Mouse (Mus musculus) intestine, embryonic 16.5 days (tissue): ENCODE results near the gene 6430628N08Rik. TPM values are rescaled to one million over a fixed set of nuclear protein-coding genes. Genes with fewer than 3 reads are reported as not detected.

Source experiments
- ATAC-seq: fragments of 200-750 bp; cut with Nextera tagmentation; 2 replicates; pipeline ENCODE4 v1.8.0; 2017; ENCODE audit warnings: moderate TSS enrichment, moderate library complexity
- H3K27ac ChIP-seq: fragments of 300-500 bp; sonication (generic); 2 replicates; pipeline ENCODE4 v1.5.1; 2014; ENCODE audit warnings: mild to moderate bottlenecking, low read length
- H3K27me3 ChIP-seq: fragments of 300-500 bp; sonication (generic); replicated peaks from 2 replicates; pipeline ENCODE4 v1.6.1; 2014; ENCODE audit warnings: low read length, control low read depth, mixed read lengths; ENCODE audit not compliant: control insufficient read depth, insufficient read depth
- H3K36me3 ChIP-seq: fragments of 300-500 bp; sonication (generic); 2 replicates; pipeline ENCODE4 v1.6.1; 2014; ENCODE audit warnings: low read length, control low read depth; ENCODE audit not compliant: control insufficient read depth, insufficient read depth
- H3K4me1 ChIP-seq: fragments of 300-500 bp; sonication (generic); 2 replicates; pipeline ENCODE4 v1.6.1; 2014; ENCODE audit warnings: low read length, control low read depth, mixed read lengths; ENCODE audit not compliant: control insufficient read depth, insufficient read depth
- H3K4me2 ChIP-seq: fragments of 300-500 bp; sonication (generic); 2 replicates; pipeline ENCODE4 v1.6.1; 2014; ENCODE audit warnings: low read depth, low read length, control low read depth
- H3K4me3 ChIP-seq: fragments of 300-500 bp; sonication (generic); 2 replicates; pipeline ENCODE4 v1.5.1; 2014; ENCODE audit warnings: mild to moderate bottlenecking, low read length
- H3K9ac ChIP-seq: fragments of 300-500 bp; sonication (generic); 2 replicates; pipeline ENCODE4 v1.6.1; 2014; ENCODE audit warnings: low read depth, low read length
- H3K9me3 ChIP-seq: fragments of 300-500 bp; sonication (generic); 2 replicates; pipeline ENCODE4 v1.6.1; 2016; ENCODE audit warnings: low read length, control low read depth; ENCODE audit not compliant: control insufficient read depth
- WGBS: fragments of 180-500 bp; shearing (Covaris S2); extraction: QIAGEN DNeasy Blood & Tissue Kit; methylation state at CpG from one replicate; pipeline ENCODE4 v1.1.7; 2014; 5-methylcytosine and 5-hydroxymethylcytosine counted together
- polyA plus RNA-seq: library from polyadenylated mRNA; unstranded; fragments of >200 nt; fragmentation: Nextera tagmentation; extraction: Ambion mirVana; gene quantifications from 2 replicates; pipeline ENCODE4 v1.2.1, GENCODE M21; 2015

6430628N08Rik gene
- polyA plus RNA-seq, 1 experiment from 2014 or later, result not detected

- H3K9me3 ChIP-seq, result no peaks in the 10 kb centered on the region
- no peak for ATAC-seq
- H3K4me2 ChIP-seq, result no peak overlapping the region
- no peak overlapping the region for H3K4me3 ChIP-seq
- no peak overlapping the region for H3K9ac ChIP-seq
- H3K4me1 ChIP-seq, result no peaks in the 10 kb centered on the region
- H3K36me3 ChIP-seq, result peaks cover 7% of the 10 kb centered on the region; the same call in 1 of the 2 replicates
- WGBS, result 49% methylated on average over 9 of the region's 9 CpGs
- H3K27ac ChIP-seq, result no peak overlapping the region
- H3K27me3 ChIP-seq, result no peaks in the 10 kb centered on the region
Observed at GRCm38 (mm10) chr4:115878828-115879227, 11.6 kb upstream of the 6430628N08Rik start.

DNA sequence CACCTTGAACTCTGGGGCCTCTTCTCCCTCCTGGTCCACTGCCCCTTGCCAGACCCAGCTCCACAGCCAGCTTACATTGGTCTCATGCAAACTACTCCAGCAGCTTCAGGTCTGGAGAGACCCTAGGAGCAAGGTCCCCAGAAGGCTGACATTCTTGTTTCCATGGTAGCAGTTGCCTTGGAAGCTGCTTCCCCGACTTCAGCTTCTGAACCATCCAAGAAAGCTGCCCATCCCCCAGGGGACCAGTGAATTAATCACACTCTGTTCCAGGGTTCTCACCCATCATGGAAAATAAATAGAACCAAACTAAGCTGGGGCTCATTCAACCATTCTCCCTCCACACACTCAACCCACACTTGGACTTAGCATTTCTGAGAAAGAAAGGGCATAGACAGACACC is 9.3 kb upstream of the 6430628N08Rik start:
- Histone ChIP-seq H3K4me3 (no peak overlapping the region), H3K36me3 (no peaks in the 10 kb centered on the region), H3K27me3 (no peaks in the 10 kb centered on the region), H3K27ac (no peak overlapping the region), H3K9ac (no peak overlapping the region), H3K4me1 (no peaks in the 10 kb centered on the region), H3K4me2 (no peak overlapping the region), H3K9me3 (no peaks in the 10 kb centered on the region)
- ATAC-seq, result no peak
- WGBS, result 16% methylated on average over 1 of the region's 1 CpGs

GRCm38 (mm10) chr4:115882195-115882594 is 8.3 kb upstream of the 6430628N08Rik start:
- ATAC-seq, result no peak
- Histone ChIP-seq H3K27ac (no peak overlapping the region), H3K27me3 (no peaks in the 10 kb centered on the region), H3K4me3 (no peak overlapping the region), H3K36me3 (no peaks in the 10 kb centered on the region), H3K9me3 (no peaks in the 10 kb centered on the region), H3K4me2 (no peak overlapping the region), H3K4me1 (no peaks in the 10 kb centered on the region), H3K9ac (no peak overlapping the region)
- 53% methylated on average over 4 of the region's 4 CpGs for WGBS

GRCm38 (mm10) chr4:115884022-115884421 is 6.4 kb upstream of the 6430628N08Rik start, which contains the start of gene Kncn:
Gene Kncn (plus strand): TSS chr4:115884400.
- H3K4me2 ChIP-seq, result no peak within 1 kb of the TSS
- no peaks in the 10 kb centered on the region for H3K36me3 ChIP-seq
- no peaks in the 10 kb centered on the region for H3K9me3 ChIP-seq
- H3K4me1 ChIP-seq, result no peaks in the 10 kb centered on the region
- H3K27ac ChIP-seq, result no peak within 1 kb of the TSS
- 63% methylated on average over 6 of the region's 6 CpGs for WGBS
- H3K27me3 ChIP-seq, result no peaks in the 10 kb centered on the region
- H3K9ac ChIP-seq, result no peak within 1 kb of the TSS
- ATAC-seq, result no peak
- no peak within 1 kb of the TSS for H3K4me3 ChIP-seq

GRCm38 (mm10) chr4:115885846-115886245 is 4.6 kb upstream of the 6430628N08Rik start:
- Histone ChIP-seq H3K27ac (no peak overlapping the region), H3K4me1 (peaks cover 6% of the 10 kb centered on the region; the same call in 1 of the 2 replicates), H3K4me3 (no peak overlapping the region), H3K4me2 (no peak overlapping the region), H3K9ac (no peak overlapping the region), H3K9me3 (no peaks in the 10 kb centered on the region), H3K36me3 (no peaks in the 10 kb centered on the region), H3K27me3 (peaks cover 11% of the 10 kb centered on the region; the same call in 1 of the 2 replicates)
- no peak for ATAC-seq
- 66% methylated on average over 3 of the region's 3 CpGs for WGBS

GRCm38 (mm10) chr4:115886875-115887274 is 3.6 kb upstream of the 6430628N08Rik start:
- WGBS, result 43% methylated on average over 1 of the region's 1 CpGs
- no peak for ATAC-seq
- H3K27me3 ChIP-seq, result peaks cover 18% of the 10 kb centered on the region

DNA sequence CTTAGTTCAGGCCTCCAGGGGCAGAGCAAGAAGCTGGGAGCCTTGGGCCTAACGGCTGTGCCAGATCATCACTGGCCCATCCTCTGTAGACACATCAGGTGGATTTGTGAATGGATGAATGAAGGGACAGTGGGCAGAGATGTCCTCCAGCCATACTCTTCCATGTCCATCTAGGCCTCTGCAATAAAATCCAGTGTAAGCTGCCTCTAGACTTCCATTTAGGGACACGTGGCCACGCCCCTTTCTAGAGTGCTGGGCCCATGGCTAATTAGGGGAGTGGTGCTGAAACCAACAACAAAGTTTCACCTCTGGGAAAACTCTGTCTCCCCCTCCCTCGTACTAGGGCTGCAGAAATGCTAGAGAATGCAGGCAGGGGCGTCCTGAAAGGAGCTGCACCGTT is 399 bp upstream of the 6430628N08Rik start:
- H3K9me3 ChIP-seq, result no peaks in the 10 kb centered on the region
- no peak overlapping the region for H3K9ac ChIP-seq
- peaks cover 6% of the 10 kb centered on the region; the same call in 1 of the 2 replicates for H3K4me1 ChIP-seq
- peak overlapping the region; percentile 53 for H3K4me2 ChIP-seq
- no peak for ATAC-seq
- H3K36me3 ChIP-seq, result no peaks in the 10 kb centered on the region
- WGBS, result 12% methylated on average over 6 of the region's 6 CpGs
- peak overlapping the region; percentile 29 for H3K4me3 ChIP-seq
- H3K27ac ChIP-seq, result no peak overlapping the region
- H3K27me3 ChIP-seq, result peaks cover 18% of the 10 kb centered on the region

More at GRCm38 (mm10) chr4:115886875-115887274, 3.6 kb upstream of the 6430628N08Rik start:
- H3K9ac ChIP-seq, result no peak overlapping the region
- no peaks in the 10 kb centered on the region for H3K36me3 ChIP-seq
- H3K27ac ChIP-seq, result no peak overlapping the region
- no peak overlapping the region for H3K4me3 ChIP-seq
- H3K4me2 ChIP-seq, result no peak overlapping the region
- no peaks in the 10 kb centered on the region for H3K9me3 ChIP-seq
- peaks cover 6% of the 10 kb centered on the region; the same call in 1 of the 2 replicates for H3K4me1 ChIP-seq

- Histone ChIP-seq H3K36me3 (no peaks in the 10 kb centered on the region), H3K27ac (no peak overlapping the region), H3K4me2 (no peak overlapping the region), H3K27me3 (peaks cover 44% of the 10 kb centered on the region), H3K4me3 (no peak overlapping the region), H3K9ac (no peak overlapping the region), H3K9me3 (no peaks in the 10 kb centered on the region), H3K4me1 (peaks cover 11% of the 10 kb centered on the region)
- 9% methylated on average over 3 of the region's 3 CpGs for WGBS
- no peak for ATAC-seq
Observed at GRCm38 (mm10) chr4:115894281-115894680, 3.8 kb downstream of the 6430628N08Rik start.

DNA sequence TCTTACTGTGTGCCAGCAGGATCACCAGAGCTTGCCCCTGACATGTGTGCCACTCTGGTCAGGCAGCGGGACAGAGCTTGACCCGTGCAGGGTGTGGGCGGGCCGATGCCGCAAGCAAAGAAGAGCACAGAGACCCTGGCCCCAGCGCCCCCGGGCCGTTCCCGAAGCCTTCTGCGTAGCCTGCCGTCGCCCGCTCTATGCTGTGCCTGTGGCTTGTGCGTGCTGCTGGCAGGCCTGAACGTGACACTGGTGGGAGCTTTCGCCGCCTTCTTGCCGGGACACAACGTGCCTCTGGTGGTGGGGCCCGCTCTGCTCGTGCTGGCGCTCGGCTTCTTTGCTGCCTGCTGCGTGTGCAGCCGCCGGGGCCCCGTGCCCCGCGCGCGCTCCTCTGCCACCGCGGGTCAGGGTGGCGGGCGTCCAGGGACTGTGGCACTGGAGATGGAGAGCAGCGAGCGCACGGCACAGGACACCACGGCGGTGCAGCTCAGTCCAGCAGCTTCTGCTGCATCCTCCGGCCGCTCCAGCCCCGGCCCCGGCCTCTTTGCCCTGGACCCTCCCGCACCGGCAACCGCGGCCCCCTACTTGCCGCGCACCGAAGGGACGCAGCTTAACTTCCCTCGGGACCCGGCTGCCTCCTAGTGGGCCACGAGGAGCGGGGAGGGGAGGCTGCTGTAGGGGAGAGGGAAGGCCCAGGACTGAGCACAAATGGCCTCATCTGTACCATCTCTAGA is 7.6 kb downstream of the 6430628N08Rik start:
- no peak overlapping the region for H3K27ac ChIP-seq
- H3K27me3 ChIP-seq, result peaks cover 33% of the 10 kb centered on the region
- 1% methylated on average over 56 of the region's 56 CpGs for WGBS
- H3K4me3 ChIP-seq, result peak overlapping the region; percentile 38
- H3K9me3 ChIP-seq, result no peaks in the 10 kb centered on the region
- H3K4me2 ChIP-seq, result peak overlapping the region; percentile 73
- ATAC-seq, result peak; percentile 55
- H3K4me1 ChIP-seq, result peaks cover 5% of the 10 kb centered on the region; the same call in 1 of the 2 replicates
- H3K9ac ChIP-seq, result peak overlapping the region; percentile 45; the same call in 1 of the 2 replicates
- no peaks in the 10 kb centered on the region for H3K36me3 ChIP-seq
